10 mouse cellular contexts compared by ENCODE assay signal in genomic region chr15:99653876-99654275, GRCm38 (mm10). TPM values are rescaled to one million over a fixed set of nuclear protein-coding genes. Genes with fewer than 3 reads are reported as not detected.
DNase-seq lines count a peak whose midpoint lies in the region; ATAC-seq lines count a peak whose summit lies in the region.
"Had no signal": no experiment of that assay in that cellular context is flagged by ENCODE, and none has a peak within 500 bp of the region (broad histone marks: within the 10 kb centered on the region; RNA-seq: fewer than 3 reads in every experiment).

No protein-coding gene starts in this region.

- no peak for DNase-seq in kidney, postnatal 36 days
- peak; percentile 36 for DNase-seq in neural tube, embryonic 10.5 days (ENCODE audit: extremely low spot score, low spot score)
- no peak for DNase-seq in ovary, postnatal 36 days (ENCODE audit: low spot score)
- DNase-seq in testis, postnatal 10 days (ENCODE audit: low spot score): no peak
- DNase-seq in adrenal gland, adult 2 months: no peak
- DNase-seq: cerebellum, adult 8-10 months; heart, adult 11 months had no signal

- no peak overlapping the region for H3K27ac ChIP-seq in kidney, embryonic 15.5 days
- H3K27ac ChIP-seq in embryonic facial prominence, embryonic 13.5 days: no peak overlapping the region
- H3K27ac ChIP-seq in intestine, embryonic 16.5 days (ENCODE audit: low read length): no peak overlapping the region

- peaks cover 38% of the 10 kb centered on the region for H3K4me1 ChIP-seq in kidney, embryonic 15.5 days
- peaks cover 40% of the 10 kb centered on the region for H3K4me1 ChIP-seq in embryonic facial prominence, embryonic 13.5 days
- H3K4me1 ChIP-seq in intestine, embryonic 16.5 days (ENCODE audit: control insufficient read depth, insufficient read depth, low read length): peaks cover 28% of the 10 kb centered on the region

- H3K36me3 ChIP-seq in kidney, embryonic 15.5 days: no peaks in the 10 kb centered on the region
- no peaks in the 10 kb centered on the region for H3K36me3 ChIP-seq in embryonic facial prominence, embryonic 13.5 days
- no peaks in the 10 kb centered on the region for H3K36me3 ChIP-seq in intestine, embryonic 16.5 days (ENCODE audit: control insufficient read depth, insufficient read depth, low read length)

- H3K4me2 ChIP-seq in kidney, embryonic 15.5 days: peak overlapping the region; percentile 57
- H3K4me2 ChIP-seq in embryonic facial prominence, embryonic 13.5 days: peak overlapping the region; percentile 53
- H3K4me2 ChIP-seq in intestine, embryonic 16.5 days (ENCODE audit: low read depth, low read length): peak overlapping the region; percentile 35

- H3K4me3 ChIP-seq in kidney, embryonic 15.5 days (replicated peaks): peak overlapping the region; percentile 25
- peak overlapping the region; percentile 16 for H3K4me3 ChIP-seq in embryonic facial prominence, embryonic 13.5 days
- H3K4me3 ChIP-seq in intestine, embryonic 16.5 days (ENCODE audit: low read length): 0 out of 2 replicates have a peak overlapping the region, but pooled peaks have one; percentile 3

- peaks cover 46% of the 10 kb centered on the region for H3K27me3 ChIP-seq in kidney, embryonic 15.5 days
- H3K27me3 ChIP-seq in embryonic facial prominence, embryonic 13.5 days: peaks cover 48% of the 10 kb centered on the region
- H3K27me3 ChIP-seq in intestine, embryonic 16.5 days (replicated peaks; ENCODE audit: control insufficient read depth, insufficient read depth, low read length): peaks cover 19% of the 10 kb centered on the region

- no peak overlapping the region for H3K9ac ChIP-seq in kidney, embryonic 15.5 days
- peak overlapping the region; percentile 49; the same call in 1 of the 2 replicates for H3K9ac ChIP-seq in embryonic facial prominence, embryonic 13.5 days
- H3K9ac ChIP-seq in intestine, embryonic 16.5 days (ENCODE audit: low read depth, low read length): no peak overlapping the region

- 3% methylated on average over 21 of the region's 21 CpGs for WGBS in kidney, embryonic 15.5 days
- WGBS in embryonic facial prominence, embryonic 13.5 days: 4% methylated on average over 21 of the region's 21 CpGs
- WGBS in intestine, embryonic 16.5 days: 13% methylated on average over 21 of the region's 21 CpGs

- ATAC-seq in kidney, embryonic 15.5 days (replicated peaks; ENCODE audit: low FRiP score): no peak
- no peak for ATAC-seq in embryonic facial prominence, embryonic 13.5 days (ENCODE audit: insufficient number of reproducible peaks, insufficient read depth, low FRiP score, low TSS enrichment, low read depth)
- ATAC-seq in intestine, embryonic 16.5 days: no peak

- no peaks in the 10 kb centered on the region for H3K9me3 ChIP-seq in kidney, embryonic 15.5 days (replicated peaks)
- H3K9me3 ChIP-seq in embryonic facial prominence, embryonic 13.5 days: no peaks in the 10 kb centered on the region
- no peaks in the 10 kb centered on the region for H3K9me3 ChIP-seq in intestine, embryonic 16.5 days (ENCODE audit: control insufficient read depth, low read length)

RNA-seq across cellular contexts. Expression of gene Racgap1, which starts 2.4 kb away (rescaled TPM):
- 141 and 147 TPM in 2 replicates for polyA plus RNA-seq in kidney, embryonic 15.5 days (2015; fragmentation: Nextera tagmentation; extraction: Ambion mirVana)
- polyA plus RNA-seq in embryonic facial prominence, embryonic 13.5 days (2015; fragmentation: Nextera tagmentation; extraction: Ambion mirVana): 131 and 132 TPM in 2 replicates
- polyA plus RNA-seq in intestine, embryonic 16.5 days (2015; fragmentation: Nextera tagmentation; extraction: Ambion mirVana): 97.1 and 104 TPM in 2 replicates
- total RNA-seq in adrenal gland, adult 2 months (2021): 1 to 10 TPM; 2.8 to 3.7 TPM
- polyA plus RNA-seq in adrenal gland, adult 2 months (2012; rRNA removed): 2.6 and 2.7 TPM in 2 replicates

RNA-seq across cellular contexts. Expression of gene Asic1, which starts 16.3 kb away (rescaled TPM):
- 1.4 and 1.8 TPM in 2 replicates for polyA plus RNA-seq in kidney, embryonic 15.5 days (2015; fragmentation: Nextera tagmentation; extraction: Ambion mirVana)
- polyA plus RNA-seq in embryonic facial prominence, embryonic 13.5 days (2015; fragmentation: Nextera tagmentation; extraction: Ambion mirVana): 3.3 and 4.2 TPM in 2 replicates
- polyA plus RNA-seq in intestine, embryonic 16.5 days (2015; fragmentation: Nextera tagmentation; extraction: Ambion mirVana): 1.7 and 2.0 TPM in 2 replicates
- under 1 TPM; 0.59 to 0.72 TPM for total RNA-seq in adrenal gland, adult 2 months (2021)
- 0.37 and 0.71 TPM in 2 replicates for polyA plus RNA-seq in adrenal gland, adult 2 months (2012; rRNA removed)

RNA-seq across cellular contexts. Expression of gene Smarcd1, which starts 48.1 kb away (rescaled TPM):
- 55.3 and 57.4 TPM in 2 replicates for polyA plus RNA-seq in kidney, embryonic 15.5 days (2015; fragmentation: Nextera tagmentation; extraction: Ambion mirVana)
- 55.0 and 73.1 TPM in 2 replicates for polyA plus RNA-seq in embryonic facial prominence, embryonic 13.5 days (2015; fragmentation: Nextera tagmentation; extraction: Ambion mirVana)
- 19.3 and 20.9 TPM in 2 replicates for polyA plus RNA-seq in intestine, embryonic 16.5 days (2015; fragmentation: Nextera tagmentation; extraction: Ambion mirVana)
- 10 to 100 TPM; 37.6 to 53.6 TPM for total RNA-seq in adrenal gland, adult 2 months (2021)
- 74.6 and 76.9 TPM in 2 replicates for polyA plus RNA-seq in adrenal gland, adult 2 months (2012; rRNA removed)

RNA-seq across cellular contexts. Expression of gene Gm17349, which starts 51.4 kb away (rescaled TPM):
- polyA plus RNA-seq in kidney, embryonic 15.5 days (2015; fragmentation: Nextera tagmentation; extraction: Ambion mirVana): not detected in 2 replicates
- not detected in 2 replicates for polyA plus RNA-seq in embryonic facial prominence, embryonic 13.5 days (2015; fragmentation: Nextera tagmentation; extraction: Ambion mirVana)
- polyA plus RNA-seq in intestine, embryonic 16.5 days (2015; fragmentation: Nextera tagmentation; extraction: Ambion mirVana): not detected in 2 replicates
- total RNA-seq in adrenal gland, adult 2 months (2021): 10 to 100 TPM; 22.1 to 33.4 TPM
- 111 and 156 TPM in 2 replicates for polyA plus RNA-seq in adrenal gland, adult 2 months (2012; rRNA removed)

RNA-seq across cellular contexts. Expression of gene Aqp6, which starts 52.7 kb away (rescaled TPM):
- 0.08 TPM in 1 of 2 replicates, not detected in the other for polyA plus RNA-seq in kidney, embryonic 15.5 days (2015; fragmentation: Nextera tagmentation; extraction: Ambion mirVana)
- polyA plus RNA-seq in embryonic facial prominence, embryonic 13.5 days (2015; fragmentation: Nextera tagmentation; extraction: Ambion mirVana): not detected in 2 replicates
- polyA plus RNA-seq in intestine, embryonic 16.5 days (2015; fragmentation: Nextera tagmentation; extraction: Ambion mirVana): not detected in 2 replicates
- total RNA-seq in adrenal gland, adult 2 months (2021): not detected
- not detected in 2 replicates for polyA plus RNA-seq in adrenal gland, adult 2 months (2012; rRNA removed)

Comparison
In these comparisons a context has a peak if more than half of its experiments do, and no peak if none do; other contexts are left out.
1. RNA of gene Racgap1, which starts 2.4 kb away (polyA plus RNA-seq): 141 to 147 TPM in kidney, embryonic 15.5 days, 131 to 132 TPM in embryonic facial prominence, embryonic 13.5 days and 97.1 to 104 TPM in intestine, embryonic 16.5 days; 2.6 to 2.7 TPM in adrenal gland, adult 2 months; every median in the first group is over 10 times any median in the second.
2. Peak in every context shown above with its lines, with median percentiles within 50 percentile points of each other: H3K4me2 ChIP-seq and H3K4me3 ChIP-seq.